Comparison of ENCODE assay signal across 22 mouse cellular contexts in genomic region chr6:75042336-75043010, GRCm38 (mm10).
A peak's percentile ranks its signal among the peaks of the same experiment; 100 is the strongest.
DNase-seq lines count a peak whose midpoint lies in the region; ATAC-seq and TF ChIP-seq lines count a peak whose summit lies in the region.
"Had no signal": no experiment of that assay in that cellular context is flagged by ENCODE, and none has a peak within 500 bp of the region (broad histone marks: within the 10 kb centered on the region; RNA-seq: fewer than 3 reads in every experiment).

No protein-coding gene starts in this region.

- no peaks in the 10 kb centered on the region for H3K4me1 ChIP-seq in midbrain, embryonic 11.5 days (ENCODE audit: control insufficient read depth, insufficient read depth, low read length)
- H3K4me1 ChIP-seq in midbrain, embryonic 13.5 days (replicated peaks): 0 out of 2 replicates have a peak, but pooled peaks cover 4% of the 10 kb centered on the region
- H3K4me1 ChIP-seq in forebrain, postnatal 0 days (ENCODE audit: insufficient read depth): no peaks in the 10 kb centered on the region
- H3K4me1 ChIP-seq in kidney, embryonic 14.5 days (ENCODE audit: control insufficient read depth, insufficient read depth, low read length): no peaks in the 10 kb centered on the region
- H3K4me1 ChIP-seq: heart, embryonic 15.5 days; limb, embryonic 15.5 days; liver, embryonic 15.5 days had no signal

- no peak for TF ChIP-seq CTCF in forebrain, postnatal 0 days (IDR thresholded peaks at IDR 0.05; ENCODE audit: low read depth)

- no peak overlapping the region for H3K4me2 ChIP-seq in midbrain, embryonic 11.5 days
- no peak overlapping the region for H3K4me2 ChIP-seq in midbrain, embryonic 13.5 days (replicated peaks)
- H3K4me2 ChIP-seq in forebrain, postnatal 0 days (ENCODE audit: low read depth): no peak overlapping the region
- H3K4me2 ChIP-seq in kidney, embryonic 14.5 days (replicated peaks; ENCODE audit: low read depth, low read length): no peak overlapping the region
- H3K4me2 ChIP-seq: heart, embryonic 15.5 days; limb, embryonic 15.5 days; liver, embryonic 15.5 days had no signal

- H3K9ac ChIP-seq in midbrain, embryonic 11.5 days (ENCODE audit: low read length): no peak overlapping the region
- no peak overlapping the region for H3K9ac ChIP-seq in midbrain, embryonic 13.5 days (replicated peaks)
- no peak overlapping the region for H3K9ac ChIP-seq in forebrain, postnatal 0 days
- no peak overlapping the region for H3K9ac ChIP-seq in kidney, embryonic 14.5 days (ENCODE audit: low read depth, low read length)
- H3K9ac ChIP-seq: heart, embryonic 15.5 days; limb, embryonic 15.5 days; liver, embryonic 15.5 days had no signal

- no peaks in the 10 kb centered on the region for H3K27me3 ChIP-seq in midbrain, embryonic 11.5 days (ENCODE audit: control insufficient read depth, insufficient read depth, low read length)
- no peaks in the 10 kb centered on the region for H3K27me3 ChIP-seq in midbrain, embryonic 13.5 days
- no peaks in the 10 kb centered on the region for H3K27me3 ChIP-seq in forebrain, postnatal 0 days (ENCODE audit: insufficient read depth, low read length)
- H3K27me3 ChIP-seq in kidney, embryonic 14.5 days (ENCODE audit: control insufficient read depth, insufficient read depth, low read length): no peaks in the 10 kb centered on the region
- H3K27me3 ChIP-seq: heart, embryonic 15.5 days; limb, embryonic 15.5 days; liver, embryonic 15.5 days; Patski had no signal

- no peak overlapping the region for H3K4me3 ChIP-seq in midbrain, embryonic 11.5 days (ENCODE audit: low read depth, low read length)
- H3K4me3 ChIP-seq in midbrain, embryonic 13.5 days (replicated peaks): no peak overlapping the region
- no peak overlapping the region for H3K4me3 ChIP-seq in forebrain, postnatal 0 days (ENCODE audit: low read depth, low read length)
- no peak overlapping the region for H3K4me3 ChIP-seq in kidney, embryonic 14.5 days (ENCODE audit: low read length)
- H3K4me3 ChIP-seq: heart, embryonic 15.5 days; limb, embryonic 15.5 days; liver, embryonic 15.5 days had no signal

- no peak overlapping the region for H3K27ac ChIP-seq in midbrain, embryonic 11.5 days (ENCODE audit: low read depth, low read length)
- H3K27ac ChIP-seq in midbrain, embryonic 13.5 days: no peak overlapping the region
- no peak overlapping the region for H3K27ac ChIP-seq in forebrain, postnatal 0 days (ENCODE audit: low read depth, low read length)
- no peak overlapping the region for H3K27ac ChIP-seq in kidney, embryonic 14.5 days (ENCODE audit: low read depth, low read length)
- H3K27ac ChIP-seq: heart, embryonic 15.5 days; limb, embryonic 15.5 days; liver, embryonic 15.5 days; macrophage had no signal

- no peaks in the 10 kb centered on the region for H3K36me3 ChIP-seq in midbrain, embryonic 11.5 days (ENCODE audit: control insufficient read depth, insufficient read depth, low read length)
- no peaks in the 10 kb centered on the region for H3K36me3 ChIP-seq in midbrain, embryonic 13.5 days
- H3K36me3 ChIP-seq in forebrain, postnatal 0 days (ENCODE audit: insufficient read depth): no peaks in the 10 kb centered on the region
- no peaks in the 10 kb centered on the region for H3K36me3 ChIP-seq in kidney, embryonic 14.5 days (ENCODE audit: control insufficient read depth, insufficient read depth, low read length)
- H3K36me3 ChIP-seq: heart, embryonic 15.5 days; limb, embryonic 15.5 days; liver, embryonic 15.5 days had no signal

- ATAC-seq in midbrain, embryonic 11.5 days (ENCODE audit: low FRiP score): peak; percentile 76; the same call in 1 of the 2 replicates
- ATAC-seq in midbrain, embryonic 13.5 days: no peak
- ATAC-seq in forebrain, postnatal 0 days: peak; percentile 45
- no peak for ATAC-seq in kidney, embryonic 14.5 days (ENCODE audit: low FRiP score, low TSS enrichment)
- ATAC-seq: CD4-positive, CD25-positive, alpha-beta regulatory T cell, adult 4 months; Patski had no signal

- no peaks in the 10 kb centered on the region for H3K9me3 ChIP-seq in midbrain, embryonic 11.5 days (ENCODE audit: control insufficient read depth, low read length)
- H3K9me3 ChIP-seq in midbrain, embryonic 13.5 days: no peaks in the 10 kb centered on the region
- H3K9me3 ChIP-seq in forebrain, postnatal 0 days (ENCODE audit: low read length): no peaks in the 10 kb centered on the region
- no peaks in the 10 kb centered on the region for H3K9me3 ChIP-seq in kidney, embryonic 14.5 days (ENCODE audit: control insufficient read depth, low read length)
- H3K9me3 ChIP-seq: heart, embryonic 15.5 days; limb, embryonic 15.5 days; liver, embryonic 15.5 days had no signal

- peak; percentile 6 for DNase-seq in embryo, embryonic 10.5 days (ENCODE audit: low spot score)
- no peak for DNase-seq in embryo, embryonic 9.5 days (ENCODE audit: extremely low spot score)
- DNase-seq in midbrain, embryonic 11.5 days (ENCODE audit: low spot score, missing footprints): no peak
- no peak for DNase-seq in forebrain, postnatal 0 days
- peak; percentile 4 for DNase-seq in telencephalon, adult 2 months (ENCODE audit: low read depth, low spot score)
- DNase-seq in layer of hippocampus, adult 8-10 months (ENCODE audit: low spot score in 2 of 2): no peak
- DNase-seq: adrenal gland, postnatal 10 days; cerebellum, adult 2 months; cerebellum, postnatal 36 days; gastrocnemius, postnatal 36 days; kidney, adult 18-20 months; kidney, postnatal 10 days; layer of hippocampus, postnatal 36 days; thymus, postnatal 36 days had no signal

Comparison
In these comparisons a context has a peak if more than half of its experiments do, and no peak if none do; other contexts are left out.
1. DNase-seq: peak in embryo, embryonic 10.5 days (single experiment) and telencephalon, adult 2 months (single experiment); none in embryo, embryonic 9.5 days (single experiment), midbrain, embryonic 11.5 days (single experiment), forebrain, postnatal 0 days (single experiment) and layer of hippocampus, adult 8-10 months (0 of 2).
2. ATAC-seq: peak in midbrain, embryonic 11.5 days (single experiment) and forebrain, postnatal 0 days (single experiment); none in midbrain, embryonic 13.5 days (single experiment) and kidney, embryonic 14.5 days (single experiment).